Mouse (Mus musculus) MEL (cell line): ENCODE measurements at regions not wholly inside any gene's neighbourhood (a gene's known extent, or its start where the extent isn't known, plus 50 kb on each side); places are given as distances from the start of the nearest gene placed in this dataset.

Experiments used
- DNase-seq: peaks from one replicate; pipeline ENCODE4 v3.0.0; 2011; ENCODE audit warnings: low read depth, low spot score
- H3K27ac ChIP-seq: 2 replicates; pipeline ENCODE4 v1.5.1; 2012; ENCODE audit warnings: low read depth, mild to moderate bottlenecking, control low read depth, low read length, moderate library complexity; ENCODE audit not compliant: control insufficient read depth
- H3K27me3 ChIP-seq, 2 experiments: fragments of 150-350 bp in 1 of 2; sonication (generic) in 1 of 2; 2 replicates each; pipeline ENCODE4 v1.6.1; 2012; ENCODE audit warnings: low read length in 2 of 2, mild to moderate bottlenecking in 2 of 2, improper control_type of control experiment in 1 of 2, moderate library complexity in 1 of 2; ENCODE audit not compliant: insufficient read depth in 2 of 2, control insufficient read depth in 1 of 2
- H3K36me3 ChIP-seq, 2 experiments: 2 replicates each; pipeline ENCODE4 v1.6.1; 2012 to 2014; ENCODE audit warnings: low read length in 2 of 2, improper control_type of control experiment in 1 of 2, inconsistent platforms in 1 of 2, mild to moderate bottlenecking in 1 of 2; ENCODE audit not compliant: insufficient read depth in 2 of 2, control insufficient read depth in 1 of 2
- H3K4me1 ChIP-seq, 2 experiments: fragments of 150-350 bp in 1 of 2; sonication (generic) in 1 of 2; 2 replicates each; pipeline ENCODE4 v1.6.1; 2012; ENCODE audit warnings: low read length in 2 of 2, improper control_type of control experiment in 1 of 2, mild to moderate bottlenecking in 1 of 2; ENCODE audit not compliant: insufficient read depth in 2 of 2, control insufficient read depth in 1 of 2
- H3K4me3 ChIP-seq, 2 experiments: fragments of 150-350 bp in 1 of 2; sonication (generic) in 1 of 2; 2 replicates each; pipeline ENCODE4 v1.5.1; 2012; ENCODE audit warnings: low read depth in 2 of 2, low read length in 2 of 2, mild to moderate bottlenecking in 2 of 2, moderate library complexity in 2 of 2, control low read depth in 1 of 2, improper control_type of control experiment in 1 of 2; ENCODE audit not compliant: control insufficient read depth in 1 of 2, insufficient read depth in 1 of 2
- H3K79me2 ChIP-seq: 2 replicates; pipeline ENCODE4 v1.6.1; 2012; ENCODE audit warnings: mild to moderate bottlenecking, low read length, moderate library complexity; ENCODE audit not compliant: control insufficient read depth, poor library complexity, insufficient read depth
- H3K9ac ChIP-seq: 2 replicates; pipeline ENCODE4 v1.6.1; 2012; ENCODE audit warnings: low read depth, mild to moderate bottlenecking, control low read depth, low read length, moderate library complexity; ENCODE audit not compliant: control insufficient read depth, poor library complexity, severe bottlenecking
- H3K9me3 ChIP-seq: fragments of 150-350 bp; sonication (generic); replicated peaks from 2 replicates; pipeline ENCODE4 v1.6.1; 2012; ENCODE audit warnings: mild to moderate bottlenecking, low read length, improper control_type of control experiment, moderate library complexity; ENCODE audit not compliant: insufficient read depth
- BHLHE40 ChIP-seq: IDR thresholded peaks from 2 replicates; pipeline ENCODE4 v1.6.1; 2012; ENCODE audit warnings: low read depth, mild to moderate bottlenecking, inconsistent platforms, low read length, improper control_type of control experiment, borderline replicate concordance
- CHD1 ChIP-seq: IDR thresholded peaks from 2 replicates; pipeline ENCODE4 v1.6.1; 2012; ENCODE audit warnings: low read depth, mild to moderate bottlenecking, inconsistent platforms, low read length, improper control_type of control experiment
- CHD2 ChIP-seq: IDR thresholded peaks from 2 replicates; pipeline ENCODE4 v1.6.1; 2011; ENCODE audit warnings: low read length, improper control_type of control experiment
- CTCF ChIP-seq, 3 experiments: IDR thresholded peaks in 2 of 3; conservative IDR thresholded peaks in 1 of 3; 2 replicates each; pipeline ENCODE4 v1.5.1; 2011 to 2012; ENCODE audit warnings: low read length in 3 of 3, low read depth in 2 of 3, mild to moderate bottlenecking in 2 of 3, improper control_type of control experiment in 1 of 3, inconsistent platforms in 1 of 3, mixed read lengths in 1 of 3, moderate library complexity in 1 of 3; ENCODE audit not compliant: control insufficient read depth in 1 of 3, insufficient read depth in 1 of 3, poor library complexity in 1 of 3, severe bottlenecking in 1 of 3
- E2F4 ChIP-seq: IDR thresholded peaks from 2 replicates; pipeline ENCODE4 v1.6.1; 2011; ENCODE audit warnings: low read depth, low read length, improper control_type of control experiment, borderline replicate concordance
- ETS1 ChIP-seq: IDR thresholded peaks from 2 replicates; pipeline ENCODE4 v1.6.1; 2012; ENCODE audit warnings: low read depth, mild to moderate bottlenecking, inconsistent platforms, low read length, improper control_type of control experiment, moderate library complexity
- MYC ChIP-seq: IDR thresholded peaks from 2 replicates; pipeline ENCODE4 v1.6.1; 2011; ENCODE audit warnings: low read depth, mild to moderate bottlenecking, low read length, improper control_type of control experiment, moderate library complexity
- POLR2A ChIP-seq, 2 experiments: IDR thresholded peaks; 2 replicates each; pipeline ENCODE4 v1.6.1; 2011 to 2012; ENCODE audit warnings: low read length in 2 of 2, mild to moderate bottlenecking in 2 of 2, control low read depth in 1 of 2, improper control_type of control experiment in 1 of 2, low read depth in 1 of 2, moderate library complexity in 1 of 2; ENCODE audit not compliant: control insufficient read depth in 1 of 2, insufficient read depth in 1 of 2, poor library complexity in 1 of 2
- TBP ChIP-seq: IDR thresholded peaks from 2 replicates; pipeline ENCODE4 v1.8.0; 2011; ENCODE audit warnings: low read depth, low read length, improper control_type of control experiment
- USF2 ChIP-seq, 2 experiments: IDR thresholded peaks; 2 replicates each; pipeline ENCODE4 v1.6.1; 2011 to 2012; ENCODE audit warnings: improper control_type of control experiment in 2 of 2, low read length in 2 of 2, borderline replicate concordance in 1 of 2, inconsistent platforms in 1 of 2, low read depth in 1 of 2, mild to moderate bottlenecking in 1 of 2; ENCODE audit not compliant: insufficient read depth in 1 of 2
- ZNF384 ChIP-seq: IDR thresholded peaks from 2 replicates; pipeline ENCODE4 v1.6.1; 2012; ENCODE audit warnings: low read depth, mild to moderate bottlenecking, inconsistent platforms, low read length, improper control_type of control experiment

- TF ChIP-seq ETS1: no peak
- TF ChIP-seq MYC: no peak
- TF ChIP-seq CHD1: no peak
- no peak for TF ChIP-seq ZNF384
- no peak for TF ChIP-seq POLR2A (IDR thresholded peaks at IDR 0.05; ENCODE audit: control insufficient read depth in 1 of 2, insufficient read depth in 1 of 2, low read depth in 1 of 2, low read length in 2 of 2, poor library complexity in 1 of 2)
- TF ChIP-seq USF2 (IDR thresholded peaks at IDR 0.05; ENCODE audit: borderline replicate concordance in 1 of 2, insufficient read depth in 1 of 2, low read depth in 1 of 2, low read length in 2 of 2): no peak
- TF ChIP-seq CHD2: no peak
- no peak for TF ChIP-seq E2F4
- TF ChIP-seq TBP: no peak
Observed at GRCm38 (mm10) chr16:75285811-75286210, 300.1 kb downstream of the Lipi start.

DNA sequence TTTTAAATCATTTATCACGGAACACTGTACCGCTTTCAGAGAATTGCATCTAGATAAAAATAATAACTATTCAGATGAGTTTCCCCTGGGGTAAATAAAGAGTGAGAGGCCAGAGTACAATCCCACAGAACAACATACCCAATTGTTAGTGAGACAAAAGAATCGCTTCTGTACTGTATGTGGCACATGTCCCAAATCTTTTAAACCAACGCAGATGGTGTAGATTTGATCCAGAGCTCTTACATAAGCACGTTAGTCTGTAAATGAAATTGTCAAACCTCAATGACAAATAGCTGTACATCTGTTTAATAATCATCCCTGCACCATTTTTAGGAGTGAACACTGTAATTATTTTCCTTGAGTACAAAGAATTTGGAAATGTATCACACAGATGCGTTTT, 322.0 kb downstream of the Lipi start:
- H3K4me1 ChIP-seq: no peaks in the 10 kb centered on the region
- no peaks in the 10 kb centered on the region for H3K79me2 ChIP-seq
- no peaks in the 10 kb centered on the region; a peak in 2 of 4 replicates for H3K27me3 ChIP-seq
- no peaks in the 10 kb centered on the region for H3K36me3 ChIP-seq
- no peaks in the 10 kb centered on the region for H3K9me3 ChIP-seq
- TF ChIP-seq BHLHE40 (no peak), TBP (no peak)
- H3K27ac ChIP-seq: no peak overlapping the region
- H3K9ac ChIP-seq: no peak overlapping the region
- no peak overlapping the region for H3K4me3 ChIP-seq
- no peak for DNase-seq

More at GRCm38 (mm10) chr16:75285811-75286210, 300.1 kb downstream of the Lipi start:
- Histone ChIP-seq H3K9ac (no peak overlapping the region), H3K4me3 (no peak overlapping the region), H3K36me3 (no peaks in the 10 kb centered on the region), H3K9me3 (no peaks in the 10 kb centered on the region), H3K79me2 (no peaks in the 10 kb centered on the region), H3K4me1 (no peaks in the 10 kb centered on the region), H3K27ac (no peak overlapping the region), H3K27me3 (0 out of 4 replicates have a peak, but pooled peaks cover 0 to 1% of the 10 kb centered on the region in 2 experiments)
- DNase-seq: no peak

GRCm38 (mm10) chr16:75254981-75255380, 330.9 kb downstream of the Lipi start:
- DNase-seq: no peak
- Histone ChIP-seq H3K9ac (no peak overlapping the region), H3K79me2 (no peaks in the 10 kb centered on the region), H3K36me3 (no peaks in the 10 kb centered on the region), H3K4me1 (no peaks in the 10 kb centered on the region), H3K9me3 (no peaks in the 10 kb centered on the region), H3K4me3 (no peak overlapping the region), H3K27me3 (no peaks in the 10 kb centered on the region; a peak in 1 of 4 replicates), H3K27ac (no peak overlapping the region)
- no peak for TF ChIP-seq CTCF (IDR thresholded peaks at IDR 0.05 in 2 of 3, conservative IDR thresholded peaks at IDR 0.05 in 1 of 3; ENCODE audit: control insufficient read depth in 1 of 3, insufficient read depth in 1 of 3, low read depth in 2 of 3, low read length in 3 of 3, poor library complexity in 1 of 3, severe bottlenecking in 1 of 3)
